Mouse (Mus musculus) kidney, postnatal 4 days (tissue): ENCODE data around the gene Gm2174.

ENCODE experiments used
- DNase-seq, 2 experiments: peaks; one replicate each; pipeline ENCODE4 v3.0.0; 2021; ENCODE audit warnings: mixed read lengths in 2 of 2

The Gm2174 gene

DNA sequence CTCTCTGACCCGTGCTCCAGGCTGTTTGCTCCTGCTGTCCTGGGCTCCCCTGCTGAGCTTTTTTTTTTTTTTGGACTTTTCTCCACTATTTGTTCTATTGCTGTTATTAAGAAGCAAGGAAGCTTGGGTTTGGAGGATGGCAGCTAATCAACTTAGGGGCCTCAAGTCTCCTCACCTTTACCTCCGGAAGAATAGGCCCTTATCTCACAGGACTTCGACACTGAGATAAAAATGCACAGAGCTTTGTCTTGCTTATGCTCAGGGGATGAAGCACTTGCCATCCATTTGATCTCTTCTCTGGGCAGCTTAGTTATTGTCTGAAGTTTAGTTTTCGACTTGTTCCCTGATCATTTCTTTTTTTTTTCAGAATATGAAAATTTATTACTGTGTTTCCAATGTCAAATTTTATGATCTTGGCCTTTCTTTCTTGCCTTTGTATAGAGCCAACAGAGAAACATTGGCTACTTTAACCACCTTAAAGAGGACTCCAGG, at the start of gene Gm2174:
Gene Gm2174 (plus strand): TSS at position 442 of the 492 bp plus-strand sequence.
- no peak for DNase-seq

GRCm38 (mm10) chrX:56404646-56405045, 43.1 kb upstream of the Gm2174 start:
- DNase-seq: no peak

DNA sequence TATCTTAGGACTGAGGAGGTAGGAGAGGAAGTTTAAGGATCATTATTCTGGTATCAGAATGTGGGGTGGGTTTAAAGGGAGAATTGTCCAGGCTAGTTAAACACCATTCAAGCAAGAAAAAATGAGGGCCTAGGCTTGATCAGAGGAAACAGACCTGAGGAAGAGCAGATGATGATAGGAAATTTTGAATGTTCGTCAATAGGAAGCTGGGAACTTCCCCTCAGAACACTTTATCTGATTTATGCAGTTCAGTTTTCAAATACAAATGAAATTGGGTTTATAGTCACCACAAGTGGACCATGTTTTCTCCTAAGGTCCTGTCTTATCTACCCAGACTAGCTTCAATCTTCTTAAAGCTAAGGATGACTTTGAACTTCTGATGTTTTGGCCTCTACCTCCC, 42.3 kb upstream of the Gm2174 start:
- DNase-seq: no peak

DNA sequence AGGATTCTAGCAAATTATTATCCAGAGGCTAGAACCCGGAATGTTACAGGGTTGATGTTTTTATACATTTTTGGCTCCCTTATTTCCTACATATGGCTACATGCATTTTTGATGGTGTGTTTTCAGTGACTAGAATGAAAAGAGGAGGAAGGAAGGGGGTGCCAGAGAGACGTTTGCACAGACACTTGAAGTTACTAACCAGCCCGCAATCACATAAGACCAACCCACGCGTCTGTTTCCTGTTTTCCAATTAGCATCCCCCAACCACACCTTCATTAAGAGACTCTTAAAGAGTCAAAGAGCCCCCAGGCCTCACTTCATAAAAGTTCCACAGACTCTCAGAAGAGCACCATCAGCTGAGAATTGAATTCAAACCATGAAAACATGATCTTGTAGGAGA, 41.6 kb upstream of the Gm2174 start:
- DNase-seq: no peak

GRCm38 (mm10) chrX:56416277-56416676, 31.5 kb upstream of the Gm2174 start:
- no peak for DNase-seq

GRCm38 (mm10) chrX:56417541-56417940, 30.2 kb upstream of the Gm2174 start:
- DNase-seq: peak; percentile 2 to 6

DNA sequence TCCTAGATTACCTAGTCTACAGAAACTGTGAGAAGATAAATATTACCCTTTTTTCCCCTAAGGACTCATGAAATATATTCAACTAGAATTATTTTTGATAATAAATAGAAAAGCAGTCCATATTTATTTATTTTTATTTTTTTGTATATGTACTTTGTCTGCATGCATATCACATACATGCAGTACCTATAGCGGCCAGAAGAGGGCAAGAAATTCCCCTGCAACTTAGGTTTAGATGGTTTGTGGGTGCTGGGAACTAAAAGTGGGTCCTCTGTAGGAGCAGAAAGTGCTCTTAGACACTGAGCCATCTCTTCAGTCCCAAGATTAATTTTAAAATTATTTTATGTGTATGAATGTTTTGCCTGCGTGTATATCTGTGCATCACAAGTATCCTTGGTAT, 17.2 kb upstream of the Gm2174 start:
- DNase-seq: no peak

DNA sequence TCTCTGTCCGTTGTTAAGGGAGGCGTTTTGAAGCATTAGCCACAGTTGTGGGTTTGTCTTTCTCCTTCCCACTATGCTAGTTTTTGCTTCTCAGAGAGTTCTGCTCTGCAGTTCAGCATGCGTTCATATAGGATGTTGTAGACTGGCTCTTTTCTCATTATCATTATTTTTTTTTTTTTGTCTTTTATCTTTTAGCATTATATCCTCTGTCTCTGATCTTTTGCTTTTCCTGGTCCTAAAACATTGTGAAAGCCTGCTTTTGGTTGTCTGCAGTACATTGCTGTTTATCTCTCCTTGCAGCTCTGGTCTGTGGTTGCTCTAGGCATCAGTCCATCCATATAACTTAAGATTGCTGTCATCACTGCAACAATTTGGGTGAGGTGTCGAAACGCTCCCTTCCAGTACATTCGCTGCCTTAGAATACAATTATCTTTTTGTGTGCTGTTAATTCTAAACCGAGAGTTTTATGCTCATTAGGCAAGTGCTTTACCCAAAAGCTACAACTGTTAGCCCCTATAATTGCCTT, 11.9 kb upstream of the Gm2174 start:
- DNase-seq: no peak

GRCm38 (mm10) chrX:56446487-56447428, 1.0 kb upstream of the Gm2174 start:
- DNase-seq: no peak

DNA sequence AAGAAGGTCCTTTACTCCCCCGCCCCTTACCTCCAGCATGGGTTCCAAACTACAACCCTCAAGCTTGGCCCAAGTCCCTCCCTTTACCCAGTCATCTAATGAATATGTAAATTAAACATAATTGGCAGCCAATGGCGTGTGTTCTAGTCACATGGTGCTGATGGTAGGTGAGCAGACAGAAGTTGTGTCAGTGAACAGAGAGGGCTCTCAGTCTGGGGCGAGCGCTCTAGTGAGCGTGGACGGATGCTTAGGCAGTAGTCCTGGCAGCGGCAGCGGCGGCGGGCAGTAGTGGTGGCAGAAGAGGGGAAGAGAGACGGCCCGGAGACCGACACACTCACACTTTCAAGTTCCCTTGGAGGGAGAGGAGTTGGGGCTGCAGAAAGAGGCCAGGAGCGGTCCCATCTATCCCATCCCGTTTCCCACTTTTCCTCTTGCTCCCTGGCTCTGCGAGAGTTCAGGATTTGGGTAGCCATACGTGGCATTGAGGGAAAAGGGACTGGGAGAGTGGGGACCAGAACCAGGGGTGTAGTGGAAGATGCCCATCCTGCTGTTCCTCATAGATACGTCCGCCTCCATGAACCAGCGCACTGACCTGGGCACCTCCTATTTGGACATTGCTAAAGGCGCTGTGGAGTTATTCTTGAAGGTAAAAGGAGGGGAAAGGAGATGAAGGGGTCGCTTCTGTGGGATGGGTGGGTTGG, 7.1 kb downstream of the Gm2174 start, which contains the start of gene Ints6l:
Gene Ints6l (plus strand): TSS at position 187 of the 701 bp plus-strand sequence.
- peak; percentile 73 to 82 for DNase-seq

- peak; percentile 88 to 94 for DNase-seq
These were observed 7.8 kb downstream of the Gm2174 start for GRCm38 (mm10) chrX:56455372-56456246.

DNA sequence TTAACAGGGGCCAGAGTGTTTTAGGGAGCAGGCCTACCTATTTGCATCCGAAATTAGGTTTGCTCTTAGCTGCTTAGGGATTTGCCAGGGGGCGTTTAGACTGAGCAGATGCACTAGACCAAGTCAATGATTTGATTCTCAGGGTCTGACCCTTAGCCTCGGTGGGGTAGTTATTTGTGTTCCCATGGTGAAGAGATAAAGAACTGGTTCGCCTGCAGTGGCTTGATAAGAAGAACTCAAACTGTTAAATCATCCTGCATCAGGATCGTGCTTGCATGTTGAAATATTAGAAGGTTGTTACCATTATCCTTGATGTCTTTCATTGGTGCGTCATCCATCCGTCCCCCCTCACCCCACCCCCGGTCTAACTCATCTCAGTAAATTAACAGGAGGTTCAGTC, 8.6 kb downstream of the Gm2174 start:
- no peak for DNase-seq

DNA sequence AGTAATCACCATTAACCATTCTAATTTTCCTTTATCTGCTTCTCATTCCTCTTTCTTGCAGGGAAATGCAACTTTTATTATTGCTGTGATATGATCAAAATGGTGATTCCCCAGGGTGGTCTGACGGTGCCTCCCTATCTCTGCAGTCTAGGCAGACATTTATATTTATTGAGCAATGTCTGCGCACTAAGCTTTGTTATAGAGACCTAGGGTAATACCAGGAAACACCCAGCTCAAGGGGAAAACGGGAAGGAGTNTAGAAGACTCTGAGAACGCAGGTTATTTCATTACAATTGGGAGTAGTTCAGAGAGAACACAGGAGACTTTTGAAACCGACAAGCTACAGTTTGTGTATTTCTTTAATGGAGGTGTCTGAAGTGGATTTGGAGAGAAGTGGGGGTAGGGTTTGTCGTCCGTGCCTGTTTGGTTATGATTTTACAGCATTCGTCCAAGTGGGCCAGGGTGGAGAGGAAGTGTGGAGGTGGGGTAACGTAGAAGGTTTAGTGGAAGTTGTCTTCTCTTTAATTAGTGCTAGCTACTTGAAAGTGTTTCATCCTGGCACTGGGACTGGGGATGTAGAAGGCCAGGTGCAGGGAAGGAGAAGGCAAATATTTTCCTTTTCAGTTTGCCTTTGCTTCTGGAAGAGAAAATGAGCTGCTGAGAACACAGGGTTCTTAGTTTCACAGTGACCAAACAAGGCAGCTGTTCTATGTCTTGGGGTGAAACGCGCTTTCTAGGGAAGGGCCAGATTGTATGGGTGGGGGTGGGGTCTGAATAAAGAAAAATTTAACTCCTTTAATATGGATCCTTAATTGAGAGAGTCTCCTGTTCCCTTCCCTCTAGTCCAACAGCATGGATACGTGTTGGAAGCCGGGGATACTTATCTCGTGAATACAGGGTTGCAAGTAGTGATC, 14.5 kb downstream of the Gm2174 start:
- DNase-seq: no peak

- DNase-seq: no peak
These were observed 17.1 kb downstream of the Gm2174 start for GRCm38 (mm10) chrX:56464906-56465305.

GRCm38 (mm10) chrX:56467688-56468087, 19.9 kb downstream of the Gm2174 start:
- peak in 1 of 2 experiments; percentile 17 for DNase-seq

DNA sequence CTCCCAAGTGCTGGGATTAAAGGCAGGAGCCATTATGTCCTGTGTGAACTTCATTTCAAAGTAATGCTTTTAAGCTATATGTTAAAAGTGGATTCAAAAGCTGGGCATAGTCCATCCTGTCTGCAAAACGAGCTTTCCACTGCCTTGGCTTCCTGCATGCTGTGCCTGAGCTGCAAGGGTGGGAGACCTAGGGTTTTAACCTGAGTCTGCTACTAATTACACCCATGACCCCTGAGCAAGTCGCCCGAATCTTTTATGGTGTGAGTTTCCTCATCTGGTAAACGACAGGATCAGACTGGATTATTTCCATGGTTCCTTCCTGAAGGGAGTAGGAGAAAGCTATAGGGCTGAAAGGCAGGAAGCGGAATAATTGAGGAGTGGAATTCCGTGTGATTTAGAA, 20.7 kb downstream of the Gm2174 start:
- DNase-seq: peak; percentile 10 to 21

- DNase-seq: no peak
These were observed 26.3 kb downstream of the Gm2174 start for GRCm38 (mm10) chrX:56474035-56474434.

DNA sequence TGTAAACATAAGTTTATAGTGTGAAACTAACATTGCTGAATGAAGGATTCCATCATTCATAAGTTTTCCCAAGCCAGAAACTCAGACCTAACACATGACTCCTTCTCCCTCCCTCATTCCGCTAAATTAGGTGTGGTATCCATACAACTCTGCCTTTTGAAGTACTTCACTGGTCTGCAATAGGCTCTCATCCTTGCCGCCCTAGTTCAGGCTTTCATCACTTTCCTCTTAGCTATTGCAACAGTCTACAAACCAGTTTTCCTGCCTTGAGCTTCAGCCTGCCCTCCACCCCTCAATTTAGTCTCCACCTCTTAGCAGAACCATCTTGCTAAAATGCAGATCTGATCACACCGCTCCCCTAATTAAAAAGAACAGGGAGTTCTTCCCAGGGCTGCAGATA, 29.8 kb downstream of the Gm2174 start:
- no peak for DNase-seq

GRCm38 (mm10) chrX:56481906-56482305, 34.1 kb downstream of the Gm2174 start:
- DNase-seq: no peak

GRCm38 (mm10) chrX:56489758-56490157, 42.0 kb downstream of the Gm2174 start:
- DNase-seq: peak; percentile 77 to 80

GRCm38 (mm10) chrX:56497241-56497640, 49.5 kb downstream of the Gm2174 start:
- no peak for DNase-seq
